Mouse (Mus musculus) gastrocnemius, postnatal 36 days (tissue): ENCODE measurements around the gene Prx. TPM values are rescaled to one million over a fixed set of nuclear protein-coding genes. Genes with fewer than 3 reads are reported as not detected.

Experiments used
- DNase-seq, 2 experiments: peaks; one replicate each; pipeline ENCODE4 v3.0.0; 2022
- intact Hi-C: fragments of 180-260 bp; cut with DNase I; formaldehyde crosslinking; loops from one replicate; pipeline ENCODE4 v1.15.1; 2025
- total RNA-seq, 2 experiments: library from RNA; stranded (reverse); gene quantifications; 2 replicates each; pipeline ENCODE4 v1.2.3; 2021

The Prx gene
- total RNA-seq, 2 experiments from 2014 or later, result 4.6 to 10.7 TPM

- DNase-seq, result no peak
- intact Hi-C loops, result no loop called here
Measured at GRCm38 (mm10) chr7:27514961-27515360, 15.8 kb downstream of the Prx start.

- intact Hi-C loops, result no loop called here
- no peak for DNase-seq
Measured at GRCm38 (mm10) chr7:27518314-27518713, 19.2 kb downstream of the Prx start.

- DNase-seq, result no peak
- intact Hi-C loops, result no loop called here
Measured at GRCm38 (mm10) chr7:27520104-27520503, 21.0 kb downstream of the Prx start.

DNA sequence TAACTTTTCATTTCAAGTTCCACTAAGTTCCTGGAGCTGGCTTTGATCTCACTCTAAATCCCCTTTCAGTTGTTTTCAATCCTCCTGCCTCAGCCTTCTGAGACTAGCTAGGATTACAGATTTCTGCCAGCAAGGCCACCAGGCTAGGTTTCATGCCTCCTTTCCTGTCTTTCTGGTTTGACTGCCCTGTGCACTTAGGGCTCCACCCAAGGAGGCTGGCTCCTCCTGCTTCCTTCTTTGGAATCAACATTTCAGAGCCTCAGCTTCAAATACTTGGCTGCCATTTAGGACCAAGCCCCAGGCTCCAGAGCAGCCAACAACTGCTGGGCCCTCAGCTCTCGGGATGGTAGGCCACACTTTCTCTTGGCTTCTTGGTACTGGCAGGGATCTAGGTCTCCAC lies 21.5 kb downstream of the Prx start:
- no peak for DNase-seq

DNA sequence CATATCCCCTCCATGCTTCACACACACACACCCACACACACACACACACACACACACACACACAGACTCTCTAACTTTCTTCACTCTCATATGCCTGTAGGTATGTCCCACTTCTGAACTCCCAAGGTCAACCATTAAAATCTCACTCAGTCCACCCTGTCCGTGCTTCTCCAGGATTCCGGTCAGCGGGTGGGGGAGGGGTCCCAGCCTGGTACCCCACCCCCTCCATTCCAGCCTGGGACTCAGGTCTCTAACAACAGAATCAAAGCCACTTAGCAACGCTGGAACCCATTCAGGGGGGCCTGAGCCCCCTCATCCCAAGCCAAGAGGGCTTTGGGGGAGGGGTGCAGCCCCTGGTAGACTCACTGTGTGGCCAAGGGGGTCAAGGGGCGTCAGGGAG lies 23.8 kb downstream of the Prx start, which contains the start of gene Hipk4:
TSS of gene Hipk4 (plus strand) at position 301 of the 400 bp plus-strand sequence.
- no peak for DNase-seq
- intact Hi-C loops, result no loop called here

More for the DNA sequence above, 21.5 kb downstream of the Prx start:
- intact Hi-C loops, result no loop called here

GRCm38 (mm10) chr7:27523805-27524204 lies 24.7 kb downstream of the Prx start:
- intact Hi-C loops, result loop anchor here (2.0 kb wide), 1 partner anchor 13 kb away; no protein-coding TSS in a partner anchor
- no peak for DNase-seq

DNA sequence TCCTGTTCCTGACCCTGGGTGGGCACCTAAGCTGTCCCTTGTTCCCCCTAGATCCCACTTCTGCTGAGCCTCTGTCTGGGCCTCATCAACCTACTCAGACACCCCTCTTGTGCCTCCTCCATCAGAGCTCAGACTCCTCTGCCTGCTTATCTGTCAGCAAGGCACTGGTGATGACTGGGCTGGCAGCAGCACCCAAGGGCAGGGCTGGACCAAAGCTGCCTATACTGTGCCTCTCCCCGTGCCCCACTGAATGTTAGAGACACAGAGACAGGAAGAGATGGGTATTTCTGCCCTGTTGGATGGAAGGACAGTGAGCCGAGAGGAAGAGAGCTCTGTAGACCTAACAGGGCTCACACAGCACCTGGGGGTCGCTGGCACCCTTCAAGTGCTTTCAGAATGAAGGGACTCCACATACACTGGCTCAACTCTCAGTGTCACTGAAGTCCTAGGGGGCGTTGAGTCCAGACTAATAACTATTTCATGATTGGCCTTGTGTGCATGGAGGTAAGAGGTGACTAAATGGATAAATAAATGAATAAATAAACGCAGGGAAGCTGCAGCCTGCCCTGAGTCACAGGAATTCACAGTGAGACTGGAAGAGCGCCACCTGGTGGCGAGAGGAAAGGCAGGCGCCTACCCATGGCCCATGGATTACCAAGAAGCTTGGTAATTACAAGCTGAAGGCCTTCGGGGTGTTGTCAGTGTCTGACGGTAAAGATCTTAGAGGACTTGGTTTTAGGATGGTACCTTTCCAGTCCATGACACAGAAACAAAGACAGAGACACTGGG lies 27.1 kb downstream of the Prx start:
- intact Hi-C loops, result loop anchor here (5.0 kb wide), 1 partner anchor 189 kb away; the partner anchor contains the start of gene Ltbp4
- peak; percentile 64 to 70 for DNase-seq

DNA sequence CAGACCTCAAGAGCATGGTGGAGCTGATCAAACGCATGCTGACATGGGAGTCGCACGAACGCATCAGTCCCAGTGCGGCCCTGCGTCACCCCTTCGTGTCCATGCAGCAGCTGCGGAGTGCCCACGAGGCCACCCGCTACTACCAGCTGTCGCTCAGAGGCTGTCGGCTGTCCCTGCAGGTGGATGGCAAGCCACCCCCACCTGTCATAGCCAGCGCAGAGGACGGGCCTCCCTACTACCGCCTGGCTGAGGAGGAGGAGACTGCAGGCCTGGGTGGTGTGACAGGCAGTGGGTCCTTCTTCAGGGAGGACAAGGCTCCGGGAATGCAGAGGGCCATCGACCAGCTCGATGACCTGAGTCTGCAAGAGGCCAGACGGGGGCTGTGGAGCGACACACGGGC lies 29.9 kb downstream of the Prx start:
- DNase-seq, result no peak
- intact Hi-C loops, result loop anchor here (5.0 kb wide), 1 partner anchor 192 kb away; the partner anchor contains the start of gene Ltbp4

GRCm38 (mm10) chr7:27530937-27531336 lies 31.8 kb downstream of the Prx start:
- no peak for DNase-seq
- intact Hi-C loops, result no loop called here

DNA sequence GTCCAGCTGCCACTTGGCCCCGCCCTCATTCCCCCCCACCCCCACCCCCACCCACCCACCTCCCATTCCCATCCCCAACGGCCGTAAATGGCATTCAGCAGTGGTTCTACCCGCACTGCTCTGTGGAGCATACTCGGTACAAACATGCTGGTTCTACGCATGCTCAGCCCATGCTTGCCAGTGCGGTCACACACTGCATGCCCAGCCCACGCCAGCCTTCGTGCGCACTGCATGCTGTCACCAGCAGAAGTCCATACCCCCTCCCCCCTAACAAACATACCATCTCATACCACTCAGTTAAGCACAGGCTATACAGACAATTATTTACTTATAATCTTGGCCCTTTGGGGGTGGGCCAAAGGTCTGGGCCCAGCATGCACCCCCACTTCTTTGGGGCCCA lies 32.6 kb downstream of the Prx start:
- no peak for DNase-seq
- intact Hi-C loops, result no loop called here

DNA sequence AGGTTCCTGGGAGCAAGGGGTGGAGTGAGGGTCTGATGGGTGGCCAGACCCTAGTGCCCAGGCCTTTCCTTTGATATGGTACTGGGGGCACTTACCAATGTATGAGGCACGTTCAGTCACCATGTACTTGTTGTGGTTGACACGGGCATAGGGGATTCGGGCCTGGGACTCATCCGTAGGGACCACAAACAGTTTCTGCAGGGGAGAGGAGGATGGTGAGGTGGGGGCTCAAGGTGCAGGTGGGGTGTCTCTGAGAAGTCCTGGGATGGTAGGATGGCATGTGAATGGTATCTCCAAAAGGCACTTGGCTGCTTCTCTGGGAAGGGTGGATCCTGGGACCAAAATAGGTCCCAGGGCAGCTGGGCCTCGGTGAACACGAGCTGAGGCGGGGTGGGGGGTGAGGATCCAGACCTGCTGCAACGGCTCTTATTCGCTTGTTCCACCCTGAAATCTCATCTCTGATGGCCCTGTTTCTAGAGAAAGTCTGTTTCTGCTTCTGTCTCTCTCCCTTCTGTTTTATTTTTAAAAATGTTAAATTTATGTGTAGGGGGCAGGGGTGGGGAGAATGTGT lies 33.4 kb downstream of the Prx start:
- intact Hi-C loops, result no loop called here
- DNase-seq, result no peak

DNA sequence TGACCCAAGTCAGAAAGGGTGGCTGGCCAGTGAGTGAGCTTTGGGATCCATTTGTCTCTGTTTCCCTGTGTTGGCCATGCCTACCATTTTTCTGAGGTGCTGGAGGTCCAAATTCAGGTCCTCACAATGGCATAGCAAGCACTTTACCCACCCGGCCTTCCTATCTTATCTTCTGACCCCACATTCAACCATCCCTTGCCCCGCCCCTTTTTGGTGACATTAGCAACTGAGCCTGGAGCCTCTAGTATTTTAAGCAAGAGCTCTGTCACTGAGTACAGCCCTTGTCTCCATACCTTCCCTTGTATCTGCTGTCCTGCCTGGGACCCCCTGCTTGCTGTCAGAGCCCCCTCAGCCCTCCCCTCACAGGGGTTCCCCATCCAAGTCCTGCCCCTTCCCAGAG lies 36.3 kb downstream of the Prx start:
- DNase-seq, result no peak

GRCm38 (mm10) chr7:27536618-27537017 lies 37.5 kb downstream of the Prx start:
- no peak for DNase-seq
- intact Hi-C loops, result no loop called here

More for the DNA sequence above, 36.3 kb downstream of the Prx start:
- intact Hi-C loops, result no loop called here

DNA sequence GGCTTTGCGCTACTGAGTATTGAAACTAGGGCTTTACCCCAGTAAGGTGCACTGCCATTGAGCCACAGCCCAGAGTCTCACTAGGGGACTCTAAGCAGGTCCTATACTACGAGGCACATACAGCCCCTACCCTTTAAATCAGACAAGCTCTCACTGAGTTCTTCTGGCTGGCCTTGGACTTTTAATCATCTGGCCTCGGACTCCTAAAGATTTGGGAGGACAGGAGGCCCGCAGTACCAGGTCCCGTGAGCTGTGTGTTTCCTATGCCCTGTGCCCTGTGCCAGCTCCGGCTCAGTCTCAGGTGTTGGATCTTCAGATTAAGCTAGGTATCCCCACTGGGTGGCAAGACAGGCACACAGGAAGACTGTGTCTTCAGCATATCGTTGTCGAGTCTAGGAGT lies 38.9 kb downstream of the Prx start:
- no peak for DNase-seq
- intact Hi-C loops, result no loop called here

DNA sequence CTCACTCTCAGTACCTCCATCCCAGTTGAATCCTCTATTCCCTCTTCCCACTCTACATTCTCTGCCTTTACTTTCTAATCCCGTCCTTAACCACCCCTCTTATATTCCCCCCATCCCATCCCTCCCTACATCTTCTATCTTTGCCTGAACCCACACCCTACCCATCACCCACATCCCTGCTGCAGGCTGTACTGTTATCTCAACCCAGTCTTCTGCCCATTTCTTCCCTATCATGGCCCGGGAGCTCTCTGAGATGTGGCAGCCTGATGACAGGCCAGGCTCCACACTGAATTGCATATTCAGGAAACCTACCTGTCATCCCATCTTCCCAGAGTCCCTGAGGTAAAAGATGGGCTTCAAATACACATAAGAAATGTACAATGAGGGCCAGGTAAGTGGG lies 39.7 kb downstream of the Prx start:
- DNase-seq, result no peak
- intact Hi-C loops, result no loop called here

DNA sequence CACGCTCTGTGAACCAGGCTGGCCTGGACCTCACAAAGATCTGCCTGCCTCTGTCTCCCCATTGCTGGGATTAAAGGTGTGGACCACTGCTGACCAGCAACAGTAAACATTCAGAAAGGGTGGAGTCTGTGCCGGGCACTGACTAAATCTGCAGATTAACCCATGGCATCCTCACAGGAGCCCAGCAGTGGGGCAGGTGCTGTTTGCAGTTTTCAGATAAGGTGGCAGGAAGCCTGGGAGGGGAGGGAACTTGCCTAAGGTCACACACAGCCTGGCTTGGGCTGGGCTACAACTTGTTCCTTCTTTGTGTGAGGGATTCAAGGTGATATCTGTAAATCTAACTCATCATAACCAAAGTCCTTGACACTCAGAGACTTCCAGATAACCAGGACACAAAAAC lies 41.4 kb downstream of the Prx start:
- intact Hi-C loops, result no loop called here
- DNase-seq, result no peak

GRCm38 (mm10) chr7:27540935-27541334 lies 41.8 kb downstream of the Prx start:
- DNase-seq, result no peak
- intact Hi-C loops, result no loop called here

DNA sequence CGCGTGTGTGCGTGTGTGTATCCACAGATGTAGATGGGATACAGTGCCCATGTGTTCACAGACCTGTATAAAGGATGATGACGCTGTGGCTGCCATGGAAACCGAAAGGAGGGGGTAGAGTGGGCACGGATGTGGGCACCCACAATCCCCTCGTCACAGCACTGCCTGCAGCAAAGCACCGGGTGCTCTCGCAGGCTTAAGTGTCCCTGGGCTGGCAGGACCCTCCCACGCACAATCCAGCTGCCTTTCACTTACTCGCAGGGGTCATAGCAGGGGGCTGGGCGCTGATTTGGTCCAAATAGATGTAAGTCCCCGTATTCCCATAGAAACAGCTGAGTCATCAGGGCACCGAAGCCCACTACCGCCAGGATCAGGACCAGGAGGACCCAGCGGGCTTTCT lies 42.3 kb downstream of the Prx start:
- no peak for DNase-seq
- intact Hi-C loops, result no loop called here

- DNase-seq, result no peak
- intact Hi-C loops, result no loop called here
Measured at GRCm38 (mm10) chr7:27541922-27542321, 42.8 kb downstream of the Prx start.

DNA sequence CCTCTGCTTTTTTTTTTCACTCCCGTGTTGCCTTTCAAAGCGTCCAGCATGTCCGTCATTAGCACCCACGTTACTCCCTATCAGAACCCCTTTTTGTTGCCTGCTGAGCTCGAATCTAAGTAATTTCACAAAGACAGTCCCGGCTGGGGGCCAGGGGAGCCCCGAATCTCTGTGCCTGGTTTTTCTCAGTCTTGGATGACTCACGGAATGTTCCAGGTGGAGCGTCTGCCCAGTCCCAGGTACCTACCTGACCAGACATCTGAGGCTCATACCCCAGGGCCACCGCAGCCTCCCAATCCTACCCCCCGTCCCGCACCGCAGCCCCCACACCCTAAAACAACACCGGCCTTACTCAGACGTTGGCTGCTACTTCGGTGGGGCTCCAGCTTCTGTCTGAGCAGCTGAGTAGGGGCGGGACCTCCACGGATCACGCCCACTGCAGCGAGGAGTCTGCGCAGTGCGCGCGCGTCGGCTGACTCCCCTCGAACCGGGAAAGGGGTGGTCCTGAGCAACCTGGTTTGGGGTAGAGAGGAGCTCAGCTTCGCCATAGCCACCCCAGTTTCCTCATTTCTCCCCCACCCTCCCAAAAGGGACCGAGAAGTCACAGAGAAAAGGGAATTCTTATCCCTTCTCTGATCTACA lies 43.4 kb downstream of the Prx start:
- DNase-seq, result peak; percentile 54 to 65
- intact Hi-C loops, result no loop called here

- intact Hi-C loops, result no loop called here
- no peak for DNase-seq
Measured at GRCm38 (mm10) chr7:27543065-27543464, 43.9 kb downstream of the Prx start.

DNA sequence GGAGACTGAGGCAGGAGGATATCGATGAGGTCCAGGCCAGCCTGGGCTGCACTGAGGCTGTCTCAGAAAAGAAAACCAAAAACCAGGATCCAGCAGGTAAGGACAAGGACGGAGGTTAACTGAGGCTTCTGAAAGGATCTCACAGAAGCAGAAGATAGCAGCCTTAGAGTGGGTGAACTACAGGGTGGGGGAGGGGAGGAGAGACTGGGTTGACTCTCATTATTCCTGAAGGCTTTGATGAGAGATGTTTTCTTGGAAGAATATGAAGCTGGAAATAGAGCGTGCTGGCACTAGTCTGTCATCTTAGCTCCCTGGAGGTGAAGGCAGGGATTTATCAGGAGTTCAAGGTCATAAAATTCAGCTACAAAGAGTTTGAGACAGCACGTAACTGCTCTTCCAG lies 44.7 kb downstream of the Prx start:
- intact Hi-C loops, result no loop called here
- no peak for DNase-seq
